Mouse (Mus musculus): Measurements from ENCODE around the gene Atrnl1.

Gene Atrnl1

GRCm38 (mm10) chr19:58125010-58125409, 514.2 kb downstream of the Atrnl1 start:
- no peak for DNase-seq

DNA sequence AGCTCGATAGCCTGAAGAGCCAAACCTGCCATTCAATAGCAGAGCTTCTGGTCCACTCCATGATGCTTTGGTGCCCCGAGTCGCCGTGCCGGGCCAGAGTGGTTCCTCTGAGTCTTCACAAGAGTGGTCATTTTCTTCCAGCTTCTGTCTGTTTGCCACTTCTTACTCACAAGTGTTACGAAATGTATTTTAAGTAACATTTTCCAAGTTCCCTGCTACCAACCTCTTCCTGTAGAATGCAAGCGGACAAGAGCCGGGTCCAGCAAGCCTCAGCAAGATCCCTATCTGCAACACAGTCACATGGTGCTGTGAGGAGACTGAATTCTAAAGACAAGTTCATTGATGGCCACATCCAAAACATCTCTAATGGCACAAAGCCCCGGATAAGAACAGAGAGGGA, 521.1 kb downstream of the Atrnl1 start:
- no peak for DNase-seq

DNA sequence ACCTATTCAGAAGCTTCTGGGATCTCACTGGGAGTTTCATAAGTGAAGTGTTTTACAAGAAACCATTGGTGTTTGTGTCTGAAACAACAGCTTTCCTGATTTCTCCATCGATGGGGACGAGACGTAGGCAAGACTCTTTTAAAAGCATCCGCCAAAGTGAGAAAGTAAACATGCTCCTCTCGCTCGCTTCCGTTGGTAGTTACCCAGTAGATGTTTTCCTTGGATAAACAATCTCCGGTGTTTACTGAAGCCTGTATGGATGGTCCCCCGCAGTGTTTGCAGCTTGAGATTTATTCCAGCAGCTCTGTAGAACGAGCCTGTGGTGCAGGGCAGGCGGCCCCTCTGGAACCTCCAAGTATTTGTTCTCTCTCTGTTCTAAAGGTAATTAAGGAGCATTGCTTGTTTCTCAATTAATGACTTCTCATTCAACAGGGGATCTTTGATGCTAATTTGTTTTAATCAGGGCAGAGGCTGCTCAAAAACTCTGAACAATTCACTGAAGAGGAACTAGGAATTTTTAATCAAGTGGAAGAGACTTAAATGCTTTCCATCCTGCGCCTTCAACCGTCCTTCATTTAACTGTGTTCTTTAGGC, 529.5 kb downstream of the Atrnl1 start:
- DNase-seq: no peak

- no peak for DNase-seq
Observed at GRCm38 (mm10) chr19:58143853-58144454, 533.1 kb downstream of the Atrnl1 start.

DNA sequence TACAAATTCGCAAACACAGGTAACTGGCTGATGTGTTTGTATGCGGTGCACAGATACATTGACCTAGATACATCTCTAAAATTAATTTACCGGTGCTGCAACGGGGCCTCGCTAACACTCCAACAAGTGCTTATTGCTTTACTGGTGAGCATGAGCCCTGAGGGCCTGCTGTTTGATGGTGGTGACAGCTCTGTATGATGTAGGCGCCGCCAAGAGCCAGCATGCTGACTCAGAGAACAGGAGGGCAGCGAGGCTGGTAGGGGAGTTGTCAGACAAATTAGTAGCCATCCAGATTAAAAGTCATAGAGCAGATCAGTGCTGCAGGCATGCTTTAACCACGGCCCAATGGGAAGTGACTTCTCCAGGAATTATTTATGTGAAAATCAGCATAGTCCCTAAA, 534.7 kb downstream of the Atrnl1 start:
- no peak for DNase-seq

DNA sequence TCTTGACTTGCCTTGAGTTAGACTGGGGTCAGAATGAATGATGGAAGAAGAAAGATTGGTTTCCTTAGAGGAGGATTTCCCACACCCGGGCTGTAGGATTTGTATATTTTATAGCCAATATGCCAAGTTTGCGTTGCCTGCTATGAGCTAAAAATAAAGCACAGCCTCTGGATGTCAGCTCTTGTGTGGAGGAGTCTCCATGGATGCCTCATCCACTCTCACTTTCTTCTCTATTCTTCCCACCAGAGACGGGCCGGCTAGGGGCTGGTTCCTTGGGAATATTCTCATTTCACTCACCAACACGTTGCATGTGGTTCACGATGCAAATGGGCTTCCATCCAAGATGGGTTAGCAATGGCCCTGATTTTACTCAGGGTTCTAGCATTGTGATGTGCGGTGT, 540.4 kb downstream of the Atrnl1 start:
- no peak for DNase-seq

DNA sequence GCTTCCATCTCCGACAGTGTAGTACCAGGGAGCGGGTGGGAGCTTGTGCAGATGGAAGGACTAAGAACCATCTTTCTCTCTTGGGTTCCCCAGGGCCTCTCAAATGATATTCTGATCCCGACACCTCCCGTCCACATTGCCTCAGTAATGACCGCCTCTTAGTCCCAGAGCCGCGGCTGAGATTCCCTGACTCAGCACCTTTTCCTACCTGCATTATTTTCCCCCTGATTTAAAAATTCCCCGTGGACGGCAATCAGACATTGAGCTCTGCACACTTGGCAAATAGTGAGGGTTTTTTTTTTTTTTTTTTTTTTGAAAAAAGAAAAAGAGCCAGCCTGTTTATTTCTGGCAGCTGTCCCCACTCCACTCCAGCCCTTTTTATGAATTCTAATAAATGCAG, 550.7 kb downstream of the Atrnl1 start:
- no peak for DNase-seq

DNA sequence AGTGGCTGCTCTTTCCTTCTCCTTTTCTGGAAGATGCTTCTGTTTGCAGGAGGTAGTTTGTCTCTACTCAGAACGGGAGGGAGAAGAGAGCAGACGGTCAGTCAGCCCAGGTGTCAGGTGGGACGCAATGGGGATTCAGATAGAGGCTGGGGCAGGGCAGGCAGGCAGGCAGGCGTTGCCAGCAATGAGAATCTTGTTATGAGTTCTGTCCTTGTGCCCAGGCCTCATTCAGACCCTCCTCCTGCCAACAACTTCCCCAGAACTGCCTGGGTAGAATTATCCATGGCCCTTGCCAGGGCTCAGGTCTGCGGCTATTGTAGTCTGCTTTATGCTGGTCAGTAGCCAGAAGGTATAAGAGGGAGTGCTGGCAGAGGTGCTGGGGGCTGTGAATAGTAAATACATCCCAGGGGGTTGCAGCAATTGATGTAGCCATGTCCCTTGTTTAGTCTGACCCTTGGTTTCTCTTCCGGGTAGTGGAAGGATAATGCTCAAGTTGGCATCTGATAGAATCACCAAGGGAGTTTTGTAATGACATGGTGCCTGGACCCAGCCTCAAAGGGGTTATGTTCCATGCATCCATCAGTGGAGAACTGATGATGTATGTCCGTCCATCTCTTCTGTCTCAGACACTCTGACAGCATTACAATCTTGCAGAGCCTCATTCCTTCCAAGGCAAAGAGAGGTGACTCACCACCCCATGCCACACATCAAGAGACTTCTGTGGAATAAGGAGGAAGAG, 554.2 kb downstream of the Atrnl1 start:
- no peak for DNase-seq

- DNase-seq: no peak
Observed at GRCm38 (mm10) chr19:58165635-58166015, 554.8 kb downstream of the Atrnl1 start.

DNA sequence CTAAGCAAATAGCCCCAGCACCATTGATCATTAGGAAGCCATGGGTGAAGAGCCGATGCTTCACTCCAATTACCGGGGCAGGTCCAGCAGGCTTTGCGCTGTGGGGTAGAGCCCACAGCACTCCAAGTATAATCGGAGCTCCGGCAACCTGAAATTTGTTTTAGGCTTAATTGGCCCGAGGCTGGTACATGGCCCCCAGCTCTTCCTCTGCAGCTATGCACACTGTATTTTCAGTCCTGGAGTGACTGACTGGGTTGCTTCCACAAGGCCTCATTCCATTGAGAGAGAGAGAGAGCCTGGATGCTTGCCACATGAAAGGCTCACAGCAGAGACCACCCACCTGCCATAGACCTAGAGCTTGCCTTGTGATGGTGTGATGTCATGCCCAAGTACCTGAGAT, 555.3 kb downstream of the Atrnl1 start:
- no peak for DNase-seq

GRCm38 (mm10) chr19:58178410-58178809, 567.6 kb downstream of the Atrnl1 start:
- DNase-seq: no peak

GRCm38 (mm10) chr19:58180773-58181172, 569.9 kb downstream of the Atrnl1 start:
- no peak for DNase-seq

Data from spleen, adult 18-20 months (tissue).